Mouse (Mus musculus) urinary bladder, postnatal 4 days (tissue): Measurements from ENCODE around the gene Rbm42.

Experiments used
- DNase-seq, 2 experiments: peaks; one replicate each; pipeline ENCODE4 v3.0.0; 2021 to 2022; ENCODE audit warnings: low spot score in 2 of 2

The Rbm42 gene

GRCm38 (mm10) chr7:30649591-30650540 lies at the start of gene Rbm42:
TSS of gene Rbm42 (minus strand) at chr7:30650317.
- peak; percentile 97 for DNase-seq

DNA sequence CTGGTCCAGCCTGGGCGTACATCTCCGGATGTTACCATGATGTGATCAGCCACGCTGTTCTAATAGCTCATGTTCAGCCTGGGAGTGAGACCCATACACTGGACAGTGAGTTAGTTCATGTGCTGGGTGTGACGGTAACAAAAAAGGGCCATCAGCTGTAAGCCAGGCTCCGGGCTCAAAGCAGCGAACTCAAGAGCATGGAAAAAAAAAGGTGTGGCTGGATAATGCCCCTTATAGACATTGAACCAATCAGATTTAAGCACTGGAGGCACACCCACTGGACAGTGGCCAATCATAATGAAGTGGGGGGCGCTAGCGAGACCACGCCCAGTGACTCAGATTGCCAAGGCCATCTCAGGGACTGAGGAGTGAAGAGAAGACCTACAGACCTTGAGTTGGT lies 48.5 kb upstream of the Rbm42 start, which contains the start of gene 2200002J24Rik:
TSS of gene 2200002J24Rik (plus strand) at position 338 of the 400 bp plus-strand sequence.
- DNase-seq: peak in 1 of 2 experiments; percentile 62

GRCm38 (mm10) chr7:30698101-30698500 lies 48.0 kb upstream of the Rbm42 start:
- DNase-seq: no peak

DNA sequence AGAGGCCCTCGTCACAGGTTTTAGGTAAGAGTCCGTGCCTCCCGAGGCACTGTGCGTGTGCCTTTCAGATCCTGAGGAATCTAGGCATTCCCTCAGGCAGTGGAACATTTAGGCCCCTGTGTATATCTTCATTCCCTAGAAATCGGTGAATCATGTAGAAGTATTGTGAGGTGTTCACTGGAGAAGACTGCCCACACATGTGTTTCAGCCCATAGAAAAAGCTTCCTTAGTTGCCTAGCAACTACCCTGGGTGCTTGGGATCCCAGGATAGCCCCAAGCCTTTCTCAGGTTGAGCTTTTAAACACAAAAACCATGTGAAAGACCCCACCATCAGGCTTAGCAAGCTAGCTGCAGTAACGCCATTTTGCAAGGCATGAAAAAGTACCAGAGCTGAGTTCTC lies 38.2 kb upstream of the Rbm42 start:
- no peak for DNase-seq

DNA sequence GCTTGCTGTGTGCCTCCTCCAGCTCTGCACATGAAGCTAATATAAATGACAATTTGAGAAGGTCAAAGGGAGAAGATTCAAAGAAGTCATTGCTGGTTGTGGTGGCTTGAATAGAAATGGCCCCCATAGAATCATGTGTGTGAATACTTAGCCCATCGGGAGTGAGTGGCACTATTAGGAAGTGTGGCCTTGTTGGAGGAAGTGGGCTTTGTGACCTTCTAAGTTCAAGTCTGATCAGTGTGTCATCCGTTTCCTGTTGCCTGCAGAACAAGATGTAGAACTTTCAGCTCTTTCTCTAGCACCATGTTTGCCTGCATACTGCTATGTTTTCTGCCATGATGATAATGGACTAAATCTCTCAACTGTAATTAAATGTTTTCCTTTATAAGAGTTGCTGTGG lies 33.3 kb upstream of the Rbm42 start:
- DNase-seq: no peak

GRCm38 (mm10) chr7:30681897-30682296 lies 31.8 kb upstream of the Rbm42 start:
- peak in 1 of 2 experiments; percentile 32 for DNase-seq

DNA sequence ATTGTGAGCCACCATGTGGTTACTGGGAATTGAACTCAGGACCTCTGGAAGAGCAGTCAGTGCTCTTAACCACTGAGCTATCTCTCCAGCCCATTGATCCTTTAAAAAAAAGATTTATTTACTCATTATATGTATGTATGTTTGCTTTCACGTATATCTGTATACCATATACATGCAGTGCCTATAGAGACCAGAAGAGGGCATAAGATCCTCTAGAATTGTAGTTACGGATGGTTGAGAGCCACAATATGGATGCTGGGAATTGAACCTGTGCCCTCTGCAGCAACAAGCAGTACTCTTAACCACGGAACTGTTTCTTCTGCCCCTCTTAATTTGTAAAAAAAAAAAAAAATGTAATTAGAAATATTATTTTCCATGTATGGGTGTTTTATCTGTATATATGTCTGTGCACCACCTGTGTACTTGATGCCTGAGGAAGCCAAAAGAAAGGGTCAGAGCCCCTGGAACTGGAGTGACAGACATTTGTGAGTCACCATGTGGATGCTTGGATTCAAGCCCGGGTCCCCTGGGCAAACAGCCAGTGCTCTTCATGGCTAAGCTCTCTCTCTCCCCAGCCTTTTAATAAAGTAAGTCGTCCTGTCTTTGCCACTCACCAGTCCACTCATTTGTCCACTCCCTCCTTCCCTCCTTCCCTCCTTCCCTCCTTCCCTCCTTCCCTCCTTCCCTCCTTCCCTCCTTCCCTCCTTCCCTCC lies 28.3 kb upstream of the Rbm42 start:
- no peak for DNase-seq

GRCm38 (mm10) chr7:30671480-30671879 lies 21.4 kb upstream of the Rbm42 start, which contains the start of gene Pmis2:
TSS of gene Pmis2 (minus strand) at chr7:30671605.
- no peak for DNase-seq

GRCm38 (mm10) chr7:30669229-30669628 lies 19.1 kb upstream of the Rbm42 start:
- no peak for DNase-seq

DNA sequence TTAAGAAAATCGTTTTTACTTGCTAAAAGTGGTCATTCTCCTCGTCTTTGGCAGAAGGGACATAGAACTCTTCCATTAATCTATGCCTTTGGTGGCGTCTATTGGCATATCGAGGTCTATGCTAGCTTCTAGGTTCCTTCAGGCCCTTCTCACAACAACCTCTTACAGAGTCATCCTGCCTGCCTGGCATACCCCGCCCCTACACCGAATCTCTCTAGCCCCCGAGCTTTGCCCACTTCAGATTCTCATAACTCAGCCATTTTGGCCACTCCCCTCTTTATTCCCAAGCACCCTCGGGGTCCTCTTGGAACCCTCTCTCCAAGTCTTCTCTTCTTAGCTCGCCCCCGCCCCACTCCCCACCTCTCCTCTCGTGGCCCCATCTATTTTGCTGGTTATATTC lies 15.2 kb upstream of the Rbm42 start:
- no peak for DNase-seq

- DNase-seq: peak; percentile 77 to 92
Observed at GRCm38 (mm10) chr7:30664529-30665200, 14.5 kb upstream of the Rbm42 start, which contains the start of gene Haus5. TSS of gene Haus5 (minus strand) at chr7:30664994.

GRCm38 (mm10) chr7:30639083-30639482 lies 11.0 kb downstream of the Rbm42 start:
- no peak for DNase-seq

GRCm38 (mm10) chr7:30636395-30636794 lies 13.7 kb downstream of the Rbm42 start:
- DNase-seq: no peak

DNA sequence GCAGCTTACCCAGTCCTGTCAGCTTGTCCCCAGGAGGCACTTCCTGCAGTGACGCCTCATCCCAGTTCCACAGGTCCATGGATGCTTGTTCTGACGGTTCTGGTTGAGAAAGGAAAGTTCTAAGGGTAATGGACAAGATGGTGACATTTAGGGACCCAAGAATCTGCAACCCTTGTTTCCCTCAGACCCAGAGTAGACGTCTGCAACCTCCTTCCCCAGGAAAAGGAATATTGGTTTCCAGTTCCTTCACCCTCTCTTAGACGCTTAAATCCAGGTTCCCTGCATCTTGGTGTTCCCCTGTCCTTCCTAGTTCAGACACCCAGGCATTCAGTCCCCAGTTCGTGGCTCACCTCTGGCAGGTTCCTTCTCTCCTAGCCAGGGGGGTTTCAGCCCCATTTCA lies 14.4 kb downstream of the Rbm42 start, which contains the start of gene Etv2:
TSS of gene Etv2 (minus strand) at position 101 of the 400 bp plus-strand sequence.
- no peak for DNase-seq

GRCm38 (mm10) chr7:30634621-30635020 lies 15.5 kb downstream of the Rbm42 start:
- DNase-seq: peak; percentile 48 to 72

DNA sequence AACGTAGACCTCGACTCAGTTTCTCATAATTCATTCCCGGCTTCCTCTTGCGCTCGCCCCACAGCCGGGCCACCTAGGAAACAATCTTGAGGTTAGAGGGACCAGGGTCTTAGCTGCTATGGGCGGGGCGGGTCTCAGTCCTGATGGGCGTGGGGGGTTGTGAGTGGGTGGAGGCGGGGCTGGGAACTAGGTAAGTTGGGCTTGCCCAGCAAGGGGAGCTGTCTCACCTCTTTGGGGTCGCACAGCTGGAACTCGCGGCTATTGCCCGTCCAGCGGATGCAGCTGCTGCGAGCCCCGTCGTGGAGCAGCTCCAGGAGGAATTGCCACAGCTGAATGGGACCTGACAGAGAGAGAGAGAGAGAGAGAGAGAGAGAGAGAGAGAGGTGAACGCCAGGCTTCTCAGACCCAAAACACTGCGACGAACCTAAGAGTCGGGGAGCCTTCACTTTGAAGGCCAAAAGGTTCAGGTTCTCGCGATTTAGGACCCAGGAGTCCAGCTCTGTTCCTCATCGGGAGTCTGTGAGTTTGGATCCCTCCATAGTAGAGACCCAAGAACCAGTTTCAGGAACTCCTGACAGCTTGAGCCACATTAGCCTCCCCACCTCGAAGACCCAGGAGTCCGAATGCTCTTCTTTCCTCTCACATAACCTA lies 16.2 kb downstream of the Rbm42 start:
- no peak for DNase-seq

GRCm38 (mm10) chr7:30629013-30629412 lies 21.1 kb downstream of the Rbm42 start:
- no peak for DNase-seq

DNA sequence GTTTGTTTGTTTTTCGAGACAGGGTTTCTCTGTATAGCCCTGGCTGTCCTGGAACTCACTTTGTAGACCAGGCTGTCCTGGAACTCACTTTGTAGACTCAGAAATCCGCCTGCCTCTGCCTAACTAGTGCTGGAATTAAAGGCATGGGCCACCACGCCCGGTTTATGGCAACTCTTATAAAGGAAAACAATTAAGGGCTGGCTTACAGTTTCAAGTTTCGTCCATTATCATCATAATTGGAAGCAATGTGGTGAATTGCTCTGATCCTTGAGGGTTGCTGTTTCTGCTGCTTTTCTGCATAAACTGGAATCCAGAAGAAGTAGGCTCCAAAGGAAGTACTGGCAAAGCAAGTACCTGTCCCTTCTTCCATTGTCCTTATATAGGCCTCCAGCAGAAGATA lies 23.5 kb downstream of the Rbm42 start:
- no peak for DNase-seq

DNA sequence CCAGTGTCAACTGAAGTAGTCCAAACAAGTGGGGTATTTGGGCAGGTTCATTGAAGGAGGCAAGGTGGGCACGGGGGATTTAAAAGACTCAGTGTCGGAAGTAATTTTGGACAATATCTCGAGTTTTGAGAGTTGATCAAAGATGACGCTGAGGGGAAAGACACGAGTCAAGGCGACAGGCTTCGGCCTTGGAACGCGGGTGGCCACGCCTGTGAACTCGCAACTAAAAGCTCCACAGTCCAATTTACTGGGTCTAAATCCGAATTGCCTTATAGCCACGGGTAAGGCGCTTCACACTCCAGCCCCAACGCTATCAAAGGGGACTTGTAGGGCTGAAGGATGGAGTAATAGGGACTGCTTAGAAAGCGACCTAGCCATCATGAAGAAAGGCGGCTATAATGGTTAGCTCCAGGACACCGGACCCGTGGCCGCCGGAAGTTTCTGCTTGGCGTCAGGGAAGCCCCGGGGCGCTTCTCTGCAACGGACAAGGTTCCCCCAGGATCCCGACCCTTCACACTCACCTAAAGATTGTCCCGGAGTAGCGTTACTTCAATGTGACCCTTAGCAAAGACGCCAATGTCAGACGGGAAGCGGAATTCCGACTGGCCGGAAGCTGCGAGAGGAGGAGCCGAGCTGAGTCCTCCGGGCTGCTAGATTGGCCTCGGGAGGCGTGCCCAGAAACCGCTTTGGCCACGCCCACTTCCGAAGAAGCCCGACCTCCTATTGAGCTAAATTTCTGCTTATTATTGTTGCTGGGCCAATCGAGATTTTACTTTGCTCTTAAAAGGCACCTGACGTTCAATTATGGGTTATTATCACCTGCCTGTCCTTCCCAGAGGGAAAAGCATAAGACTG lies 24.4 kb downstream of the Rbm42 start, which contains the start of gene Cox6b1:
TSS of gene Cox6b1 (minus strand) at position 622 of the 855 bp plus-strand sequence.
- DNase-seq: peak; percentile 81 to 85

DNA sequence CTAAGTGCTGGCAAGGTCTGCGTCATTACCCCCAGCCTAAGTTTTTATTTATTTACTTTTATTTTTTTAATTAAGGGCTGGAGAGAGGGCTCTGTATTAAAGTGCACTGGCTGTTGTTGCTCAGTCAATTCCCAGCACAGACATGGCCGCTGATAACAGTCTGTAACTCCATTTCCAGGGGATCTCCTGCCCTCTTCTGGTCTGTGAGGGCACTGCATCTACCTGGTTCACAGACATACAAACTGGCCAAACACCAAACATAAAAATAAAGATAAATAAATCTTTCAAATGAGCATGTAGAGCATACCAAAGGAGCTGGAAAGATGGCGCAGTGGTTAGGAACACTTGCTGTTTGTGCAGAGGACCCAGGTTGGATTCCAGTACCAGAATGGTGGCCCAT lies 30.9 kb downstream of the Rbm42 start:
- no peak for DNase-seq
